Mouse (Mus musculus) forebrain, embryonic 14.5 days (tissue): ENCODE measurements around the gene Gm43720. TPM values are rescaled to one million over a fixed set of nuclear protein-coding genes. Genes with fewer than 3 reads are reported as not detected.
A peak's percentile ranks its signal among the peaks of the same experiment; 100 is the strongest.

Experiments
- ATAC-seq: fragments of 200-750 bp; cut with Nextera tagmentation; 2 replicates; pipeline ENCODE4 v1.8.0; 2017; ENCODE audit warnings: mild to moderate bottlenecking, moderate library complexity
- DNase-seq: peaks from one replicate; pipeline ENCODE4 v3.0.0-alpha.2; 2015; ENCODE audit warnings: low spot score
- H3K27ac ChIP-seq: fragments of 300-500 bp; sonication (generic); 2 replicates; pipeline ENCODE4 v1.5.1; 2014; ENCODE audit warnings: low read depth, mild to moderate bottlenecking, control low read depth, low read length, moderate library complexity
- H3K27me3 ChIP-seq: fragments of 300-500 bp; sonication (generic); replicated peaks from 2 replicates; pipeline ENCODE4 v1.6.1; 2014; ENCODE audit warnings: low read length, control low read depth, mixed read lengths; ENCODE audit not compliant: control insufficient read depth, insufficient read depth
- H3K36me3 ChIP-seq: fragments of 300-500 bp; sonication (generic); 2 replicates; pipeline ENCODE4 v1.6.1; 2014; ENCODE audit warnings: low read length, control low read depth; ENCODE audit not compliant: control insufficient read depth, insufficient read depth
- H3K4me1 ChIP-seq: fragments of 300-500 bp; sonication (generic); 2 replicates; pipeline ENCODE4 v1.6.1; 2014; ENCODE audit warnings: antibody characterized with exemption, low read length, control low read depth; ENCODE audit not compliant: control insufficient read depth, insufficient read depth
- H3K4me2 ChIP-seq: fragments of 300-500 bp; sonication (generic); 2 replicates; pipeline ENCODE4 v1.6.1; 2014; ENCODE audit warnings: mild to moderate bottlenecking, control low read depth, low read length
- H3K4me3 ChIP-seq: fragments of 300-500 bp; sonication (generic); 2 replicates; pipeline ENCODE4 v1.5.1; 2014; ENCODE audit warnings: low read depth, low read length, control low read depth
- H3K9ac ChIP-seq: fragments of 300-500 bp; sonication (generic); 2 replicates; pipeline ENCODE4 v1.6.1; 2014; ENCODE audit warnings: mild to moderate bottlenecking, low read length, control low read depth, moderate library complexity
- H3K9me3 ChIP-seq: fragments of 300-500 bp; sonication (generic); replicated peaks from 2 replicates; pipeline ENCODE4 v1.6.1; 2016; ENCODE audit warnings: low read length, control low read depth, mixed read lengths; ENCODE audit not compliant: control insufficient read depth
- WGBS: fragments of 180-500 bp; shearing (Covaris S2); extraction: QIAGEN DNeasy Blood & Tissue Kit; methylation state at CpG from one replicate; pipeline ENCODE4 v1.1.7; 2014; 5-methylcytosine and 5-hydroxymethylcytosine counted together
- polyA plus RNA-seq: library from polyadenylated mRNA; unstranded; fragments of >200 nt; fragmentation: Nextera tagmentation; extraction: Ambion mirVana; gene quantifications from 2 replicates; pipeline ENCODE4 v1.2.1, GENCODE M21; 2014

Gm43720 gene
- polyA plus RNA-seq, 1 experiment from 2014 or later = not detected

- peaks cover 39% of the 10 kb centered on the region for H3K36me3 ChIP-seq
- H3K9me3 ChIP-seq = no peaks in the 10 kb centered on the region
- no peak overlapping the region for H3K4me2 ChIP-seq
- H3K27me3 ChIP-seq = no peaks in the 10 kb centered on the region; the same call in 1 of the 2 replicates
- no peak overlapping the region for H3K9ac ChIP-seq
- H3K4me3 ChIP-seq = no peak overlapping the region
- ATAC-seq = no peak
- 80% methylated on average over 3 of the region's 3 CpGs for WGBS
- DNase-seq = no peak
- H3K27ac ChIP-seq = no peak overlapping the region
- peaks cover 11% of the 10 kb centered on the region for H3K4me1 ChIP-seq
These were observed 21.7 kb downstream of the Gm43720 start for GRCm38 (mm10) chr5:138258078-138258477.

- Histone ChIP-seq H3K36me3 (peaks cover 39% of the 10 kb centered on the region), H3K4me1 (peaks cover 8% of the 10 kb centered on the region), H3K4me3 (no peak overlapping the region), H3K4me2 (no peak overlapping the region), H3K27me3 (no peaks in the 10 kb centered on the region; the same call in 1 of the 2 replicates), H3K27ac (no peak overlapping the region), H3K9ac (no peak overlapping the region), H3K9me3 (no peaks in the 10 kb centered on the region)
- ATAC-seq (no peak), DNase-seq (no peak)
- 91% methylated on average over 4 of the region's 4 CpGs for WGBS
These were observed 22.2 kb downstream of the Gm43720 start for GRCm38 (mm10) chr5:138257585-138257978.

- Histone ChIP-seq H3K36me3 (peaks cover 39% of the 10 kb centered on the region), H3K4me3 (no peak overlapping the region), H3K4me2 (no peak overlapping the region; the same call in 1 of the 2 replicates), H3K4me1 (peaks cover 8% of the 10 kb centered on the region), H3K9ac (no peak overlapping the region), H3K9me3 (no peaks in the 10 kb centered on the region), H3K27ac (no peak overlapping the region), H3K27me3 (no peaks in the 10 kb centered on the region; the same call in 1 of the 2 replicates)
- ATAC-seq (no peak), DNase-seq (no peak)
- WGBS = 88% methylated on average over 10 of the region's 10 CpGs
These were observed 22.7 kb downstream of the Gm43720 start for GRCm38 (mm10) chr5:138256966-138257584.

- Histone ChIP-seq H3K36me3 (peaks cover 29% of the 10 kb centered on the region), H3K27ac (peak overlapping the region; percentile 63), H3K27me3 (no peaks in the 10 kb centered on the region; the same call in 1 of the 2 replicates), H3K9ac (peak overlapping the region; percentile 61), H3K4me1 (peaks cover 8% of the 10 kb centered on the region), H3K9me3 (no peaks in the 10 kb centered on the region), H3K4me2 (peak overlapping the region; percentile 52), H3K4me3 (peak overlapping the region; percentile 63)
- ATAC-seq = no peak
- WGBS = 19% methylated on average over 7 of the region's 7 CpGs
- no peak for DNase-seq
These were observed 23.7 kb downstream of the Gm43720 start for GRCm38 (mm10) chr5:138256094-138256467.

GRCm38 (mm10) chr5:138255353-138256093, 24.2 kb downstream of the Gm43720 start, which contains the start of gene Lamtor4:
Gene Lamtor4, plus strand, starts transcription at chr5:138255482.
- Histone ChIP-seq H3K4me3 (peak within 1 kb of the TSS; percentile 63), H3K4me2 (peak within 1 kb of the TSS; percentile 52), H3K9ac (peak within 1 kb of the TSS; percentile 61), H3K4me1 (peaks cover 8% of the 10 kb centered on the region), H3K36me3 (peaks cover 24% of the 10 kb centered on the region), H3K9me3 (no peaks in the 10 kb centered on the region), H3K27me3 (no peaks in the 10 kb centered on the region; the same call in 1 of the 2 replicates), H3K27ac (peak within 1 kb of the TSS; percentile 63)
- under 1% methylated on average over 38 of the region's 38 CpGs for WGBS
- DNase-seq = peak; percentile 98
- ATAC-seq = peak; percentile 100

GRCm38 (mm10) chr5:138253061-138253460, 26.7 kb downstream of the Gm43720 start:
- ATAC-seq = no peak
- whole genome bisulfite sequencing = 96% methylated on average over 3 of the region's 3 CpGs
- Histone ChIP-seq H3K27me3 (no peaks in the 10 kb centered on the region; the same call in 1 of the 2 replicates), H3K4me2 (no peak overlapping the region), H3K4me1 (peaks cover 8% of the 10 kb centered on the region), H3K9ac (no peak overlapping the region), H3K27ac (no peak overlapping the region), H3K4me3 (no peak overlapping the region), H3K36me3 (no peaks in the 10 kb centered on the region; the same call in 1 of the 2 replicates), H3K9me3 (no peaks in the 10 kb centered on the region)
- no peak for DNase-seq

GRCm38 (mm10) chr5:138251144-138251543, 28.6 kb downstream of the Gm43720 start:
- Histone ChIP-seq H3K27me3 (no peaks in the 10 kb centered on the region; the same call in 1 of the 2 replicates), H3K4me3 (no peak overlapping the region), H3K4me2 (no peak overlapping the region), H3K27ac (no peak overlapping the region), H3K4me1 (peaks cover 4% of the 10 kb centered on the region), H3K36me3 (no peaks in the 10 kb centered on the region), H3K9me3 (no peaks in the 10 kb centered on the region), H3K9ac (no peak overlapping the region)
- ATAC-seq (no peak), DNase-seq (no peak)
- 82% methylated on average over 12 of the region's 12 CpGs for WGBS

- WGBS = 58% methylated on average over 2 of the region's 2 CpGs
- Histone ChIP-seq H3K27me3 (no peaks in the 10 kb centered on the region), H3K9ac (no peak overlapping the region), H3K4me3 (no peak overlapping the region), H3K27ac (no peak overlapping the region), H3K4me2 (no peak overlapping the region), H3K9me3 (no peaks in the 10 kb centered on the region), H3K36me3 (no peaks in the 10 kb centered on the region), H3K4me1 (no peaks in the 10 kb centered on the region)
- DNase-seq (no peak), ATAC-seq (no peak)
These were observed 38.2 kb downstream of the Gm43720 start for GRCm38 (mm10) chr5:138241511-138241910.

GRCm38 (mm10) chr5:138234224-138234623, 45.5 kb downstream of the Gm43720 start:
- no peak for ATAC-seq

More at GRCm38 (mm10) chr5:138234224-138234623, 45.5 kb downstream of the Gm43720 start:
- Histone ChIP-seq H3K9ac (no peak overlapping the region), H3K4me1 (no peaks in the 10 kb centered on the region), H3K9me3 (no peaks in the 10 kb centered on the region), H3K36me3 (no peaks in the 10 kb centered on the region), H3K4me2 (no peak overlapping the region), H3K4me3 (no peak overlapping the region), H3K27ac (no peak overlapping the region), H3K27me3 (no peaks in the 10 kb centered on the region)
- DNase-seq = no peak
